Mouse (Mus musculus): Measurements from ENCODE around the gene Cav1. TPM values are rescaled to one million over a fixed set of nuclear protein-coding genes. Genes with fewer than 3 reads are reported as not detected.

Gene Cav1
- total RNA-seq (2014; rRNA removed) (32.6 and 73.3 TPM in 2 replicates), polyA plus RNA-seq (2015; fragmentation: Nextera tagmentation; extraction: Ambion mirVana) (26.1 and 27.0 TPM in 2 replicates)

GRCm38 (mm10) chr6:17305954-17306601 lies at the start of gene Cav1:
Cav1 (plus strand) TSS chr6:17306335.
- H3K4me2 ChIP-seq (ENCODE audit: low read depth, low read length) = peak within 1 kb of the TSS; percentile 97
- H3K36me3 ChIP-seq (ENCODE audit: insufficient read depth, low read length) = no peaks in the 10 kb centered on the region
- H3K9ac ChIP-seq (replicated peaks; ENCODE audit: low read length) = peak within 1 kb of the TSS; percentile 48
- peak; percentile 75 for ATAC-seq
- H3K4me1 ChIP-seq (ENCODE audit: insufficient read depth, low read length) = peaks cover 14% of the 10 kb centered on the region; the same call in 1 of the 2 replicates
- DNase-seq (ENCODE audit: low spot score) = peak; percentile 61
- 0 out of 2 replicates have a peak, but pooled peaks have one; percentile 5 for TF ChIP-seq CTCF (IDR thresholded peaks at IDR 0.05; ENCODE audit: low read depth)
- under 1% methylated on average over 26 of the region's 26 CpGs for WGBS
- no peaks in the 10 kb centered on the region for H3K27me3 ChIP-seq (ENCODE audit: insufficient read depth, low read length)
- H3K27ac ChIP-seq = no peak within 1 kb of the TSS
- no peaks in the 10 kb centered on the region for H3K9me3 ChIP-seq (ENCODE audit: low read length)
- H3K4me3 ChIP-seq (ENCODE audit: low read length) = peak within 1 kb of the TSS; percentile 48

- no peak for TF ChIP-seq CTCF (IDR thresholded peaks at IDR 0.05; ENCODE audit: low read depth)
- Histone ChIP-seq H3K4me1 (ENCODE audit: insufficient read depth, low read length) (no peaks in the 10 kb centered on the region), H3K4me2 (ENCODE audit: low read depth, low read length) (no peak overlapping the region), H3K9ac (replicated peaks; ENCODE audit: low read length) (no peak overlapping the region), H3K36me3 (ENCODE audit: insufficient read depth, low read length) (no peaks in the 10 kb centered on the region), H3K27me3 (ENCODE audit: insufficient read depth, low read length) (no peaks in the 10 kb centered on the region), H3K9me3 (ENCODE audit: low read length) (no peaks in the 10 kb centered on the region), H3K4me3 (ENCODE audit: low read length) (no peak overlapping the region), H3K27ac (no peak overlapping the region)
- DNase-seq (ENCODE audit: low spot score) (no peak), ATAC-seq (no peak)
- WGBS = 93% methylated on average over 1 of the region's 1 CpGs
Observed at GRCm38 (mm10) chr6:17258142-17258541, 48.0 kb upstream of the Cav1 start.

GRCm38 (mm10) chr6:17258911-17259310 lies 47.2 kb upstream of the Cav1 start:
- no peak overlapping the region for H3K4me2 ChIP-seq (ENCODE audit: low read depth, low read length)
- TF ChIP-seq CTCF (IDR thresholded peaks at IDR 0.05; ENCODE audit: low read depth) = no peak
- H3K4me3 ChIP-seq (ENCODE audit: low read length) = no peak overlapping the region
- no peaks in the 10 kb centered on the region for H3K9me3 ChIP-seq (ENCODE audit: low read length)
- H3K4me1 ChIP-seq (ENCODE audit: insufficient read depth, low read length) = no peaks in the 10 kb centered on the region
- no peak for ATAC-seq
- no peaks in the 10 kb centered on the region for H3K36me3 ChIP-seq (ENCODE audit: insufficient read depth, low read length)
- H3K27me3 ChIP-seq (ENCODE audit: insufficient read depth, low read length) = no peaks in the 10 kb centered on the region
- WGBS = 77% methylated on average over 1 of the region's 1 CpGs
- no peak overlapping the region for H3K9ac ChIP-seq (replicated peaks; ENCODE audit: low read length)
- no peak overlapping the region for H3K27ac ChIP-seq
- DNase-seq (ENCODE audit: low spot score) = no peak

GRCm38 (mm10) chr6:17262786-17263185 lies 43.3 kb upstream of the Cav1 start:
- H3K27me3 ChIP-seq (ENCODE audit: insufficient read depth, low read length) = no peaks in the 10 kb centered on the region
- H3K4me2 ChIP-seq (ENCODE audit: low read depth, low read length) = no peak overlapping the region
- TF ChIP-seq CTCF (IDR thresholded peaks at IDR 0.05; ENCODE audit: low read depth) = no peak
- no peak for DNase-seq (ENCODE audit: low spot score)
- H3K27ac ChIP-seq = no peak overlapping the region
- no peak overlapping the region for H3K9ac ChIP-seq (replicated peaks; ENCODE audit: low read length)
- H3K36me3 ChIP-seq (ENCODE audit: insufficient read depth, low read length) = no peaks in the 10 kb centered on the region
- no peaks in the 10 kb centered on the region for H3K4me1 ChIP-seq (ENCODE audit: insufficient read depth, low read length)
- ATAC-seq = no peak
- WGBS = 64% methylated on average over 2 of the region's 2 CpGs
- H3K4me3 ChIP-seq (ENCODE audit: low read length) = no peak overlapping the region
- H3K9me3 ChIP-seq (ENCODE audit: low read length) = no peaks in the 10 kb centered on the region

GRCm38 (mm10) chr6:17265043-17265442 lies 41.1 kb upstream of the Cav1 start:
- WGBS = 79% methylated on average over 4 of the region's 4 CpGs
- H3K4me3 ChIP-seq (ENCODE audit: low read length) = no peak overlapping the region
- TF ChIP-seq CTCF (IDR thresholded peaks at IDR 0.05; ENCODE audit: low read depth) = no peak
- no peak for ATAC-seq
- no peak overlapping the region for H3K27ac ChIP-seq
- no peaks in the 10 kb centered on the region for H3K4me1 ChIP-seq (ENCODE audit: insufficient read depth, low read length)
- no peak overlapping the region for H3K9ac ChIP-seq (replicated peaks; ENCODE audit: low read length)
- H3K27me3 ChIP-seq (ENCODE audit: insufficient read depth, low read length) = no peaks in the 10 kb centered on the region
- no peaks in the 10 kb centered on the region for H3K9me3 ChIP-seq (ENCODE audit: low read length)
- no peak for DNase-seq (ENCODE audit: low spot score)
- H3K4me2 ChIP-seq (ENCODE audit: low read depth, low read length) = no peak overlapping the region
- no peaks in the 10 kb centered on the region for H3K36me3 ChIP-seq (ENCODE audit: insufficient read depth, low read length)

GRCm38 (mm10) chr6:17266466-17266865 lies 39.7 kb upstream of the Cav1 start:
- Histone ChIP-seq H3K36me3 (ENCODE audit: insufficient read depth, low read length) (no peaks in the 10 kb centered on the region), H3K9me3 (ENCODE audit: low read length) (no peaks in the 10 kb centered on the region), H3K9ac (replicated peaks; ENCODE audit: low read length) (no peak overlapping the region), H3K4me1 (ENCODE audit: insufficient read depth, low read length) (no peaks in the 10 kb centered on the region), H3K27me3 (ENCODE audit: insufficient read depth, low read length) (no peaks in the 10 kb centered on the region), H3K27ac (no peak overlapping the region), H3K4me3 (ENCODE audit: low read length) (no peak overlapping the region), H3K4me2 (ENCODE audit: low read depth, low read length) (no peak overlapping the region)
- WGBS = 66% methylated on average over 3 of the region's 3 CpGs
- ATAC-seq = no peak
- no peak for DNase-seq (ENCODE audit: low spot score)
- no peak for TF ChIP-seq CTCF (IDR thresholded peaks at IDR 0.05; ENCODE audit: low read depth)

- no peak for ATAC-seq
Observed at GRCm38 (mm10) chr6:17278366-17278765, 27.8 kb upstream of the Cav1 start.

More at GRCm38 (mm10) chr6:17278366-17278765, 27.8 kb upstream of the Cav1 start:
- DNase-seq (ENCODE audit: low spot score) = no peak
- H3K4me3 ChIP-seq (ENCODE audit: low read length) = no peak overlapping the region
- no peaks in the 10 kb centered on the region for H3K27me3 ChIP-seq (ENCODE audit: insufficient read depth, low read length)
- no peaks in the 10 kb centered on the region for H3K36me3 ChIP-seq (ENCODE audit: insufficient read depth, low read length)
- H3K9me3 ChIP-seq (ENCODE audit: low read length) = no peaks in the 10 kb centered on the region
- no peak overlapping the region for H3K9ac ChIP-seq (replicated peaks; ENCODE audit: low read length)
- no peak overlapping the region for H3K4me2 ChIP-seq (ENCODE audit: low read depth, low read length)
- H3K27ac ChIP-seq = no peak overlapping the region
- H3K4me1 ChIP-seq (ENCODE audit: insufficient read depth, low read length) = no peaks in the 10 kb centered on the region
- WGBS = 84% methylated on average over 3 of the region's 3 CpGs
- no peak for TF ChIP-seq CTCF (IDR thresholded peaks at IDR 0.05; ENCODE audit: low read depth)
